Mouse (Mus musculus): Measurements from ENCODE around the gene Atxn7l1. TPM values are rescaled to one million over a fixed set of nuclear protein-coding genes. Genes with fewer than 3 reads are reported as not detected.

The Atxn7l1 gene
- polyA plus RNA-seq, 1 experiment from 2014 or later, result 22.1 TPM

- H3K9me3 ChIP-seq, result no peaks in the 10 kb centered on the region
- WGBS, result 76% methylated on average over 7 of the region's 7 CpGs
- peaks cover 76% of the 10 kb centered on the region for H3K4me1 ChIP-seq (replicated peaks)
- H3K27ac ChIP-seq (replicated peaks), result peak overlapping the region; percentile 65; the same call in 1 of the 2 replicates
- no peak overlapping the region for H3K9ac ChIP-seq
- ATAC-seq (ENCODE audit: low read depth), result no peak
- no peaks in the 10 kb centered on the region for H3K36me3 ChIP-seq
- no peaks in the 10 kb centered on the region for H3K27me3 ChIP-seq
- no peak overlapping the region for H3K4me2 ChIP-seq
- H3K4me3 ChIP-seq, result no peak overlapping the region
Measured at GRCm38 (mm10) chr12:33219436-33219835, 71.9 kb downstream of the Atxn7l1 start.

DNA sequence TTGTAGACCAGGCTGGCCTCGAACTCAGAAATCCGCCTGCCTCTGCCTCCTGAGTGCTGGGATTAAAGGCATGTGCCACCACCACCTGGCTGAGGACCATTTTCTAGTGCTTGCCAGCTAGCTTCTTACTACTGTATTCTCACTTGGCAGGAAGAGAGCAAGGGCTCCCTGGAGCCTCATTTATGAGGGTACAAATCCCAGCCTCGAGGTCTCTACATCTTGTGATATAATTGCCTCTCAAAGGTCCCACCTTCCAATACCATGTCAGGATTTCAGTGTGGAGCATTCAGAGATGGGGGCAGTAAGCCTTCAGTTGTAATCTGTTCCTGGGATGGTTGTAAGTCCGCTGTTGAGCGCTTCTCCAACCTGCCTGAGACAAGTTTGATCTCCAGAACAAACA lies 72.6 kb downstream of the Atxn7l1 start:
- Histone ChIP-seq H3K4me1 (replicated peaks) (peaks cover 82% of the 10 kb centered on the region), H3K27ac (replicated peaks) (peak overlapping the region; percentile 65), H3K9me3 (no peaks in the 10 kb centered on the region), H3K27me3 (no peaks in the 10 kb centered on the region), H3K9ac (no peak overlapping the region), H3K4me3 (no peak overlapping the region), H3K36me3 (no peaks in the 10 kb centered on the region), H3K4me2 (no peak overlapping the region; the same call in 1 of the 2 replicates)
- 58% methylated on average over 5 of the region's 5 CpGs for WGBS
- no peak for ATAC-seq (ENCODE audit: low read depth)

GRCm38 (mm10) chr12:33220509-33221051 lies 73.1 kb downstream of the Atxn7l1 start:
- 50% methylated on average over 11 of the region's 11 CpGs for WGBS
- Histone ChIP-seq H3K9me3 (no peaks in the 10 kb centered on the region), H3K36me3 (no peaks in the 10 kb centered on the region), H3K4me1 (replicated peaks) (peaks cover 87% of the 10 kb centered on the region), H3K4me3 (no peak overlapping the region), H3K27me3 (no peaks in the 10 kb centered on the region), H3K9ac (no peak overlapping the region), H3K4me2 (no peak overlapping the region; the same call in 1 of the 2 replicates), H3K27ac (replicated peaks) (peak overlapping the region; percentile 65)
- peak; percentile 32; the same call in 1 of the 2 replicates for ATAC-seq (ENCODE audit: low read depth)

DNA sequence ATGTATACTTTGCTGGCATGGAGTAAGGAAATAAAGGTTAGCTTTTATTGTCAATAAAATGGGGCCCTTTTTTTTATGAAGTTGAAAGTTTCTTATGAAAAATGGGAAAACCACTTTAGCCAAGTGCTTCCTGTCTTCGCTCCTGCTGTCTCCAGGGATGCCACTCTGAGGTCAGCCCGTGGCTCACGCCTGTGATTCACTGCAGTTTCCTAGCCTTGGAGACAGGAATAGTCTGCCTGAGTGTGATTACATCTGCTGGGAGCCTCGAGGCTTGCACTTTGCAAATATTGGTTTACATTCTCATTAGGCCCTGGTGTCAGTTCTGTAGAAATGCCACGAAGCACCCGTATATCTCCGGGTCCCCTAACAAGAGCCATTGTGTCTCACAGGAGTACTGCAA lies 74.7 kb downstream of the Atxn7l1 start:
- Histone ChIP-seq H3K27me3 (no peaks in the 10 kb centered on the region), H3K4me3 (no peak overlapping the region), H3K27ac (replicated peaks) (peak overlapping the region; percentile 54), H3K9me3 (no peaks in the 10 kb centered on the region), H3K4me2 (no peak overlapping the region), H3K4me1 (replicated peaks) (peaks cover 87% of the 10 kb centered on the region), H3K36me3 (no peaks in the 10 kb centered on the region), H3K9ac (no peak overlapping the region)
- ATAC-seq (ENCODE audit: low read depth), result no peak
- 55% methylated on average over 7 of the region's 7 CpGs for WGBS

GRCm38 (mm10) chr12:33225117-33225541 lies 77.6 kb downstream of the Atxn7l1 start:
- Histone ChIP-seq H3K27ac (replicated peaks) (peak overlapping the region; percentile 79), H3K4me1 (replicated peaks) (peaks cover 60% of the 10 kb centered on the region), H3K27me3 (no peaks in the 10 kb centered on the region), H3K36me3 (no peaks in the 10 kb centered on the region), H3K9me3 (no peaks in the 10 kb centered on the region), H3K9ac (0 out of 2 replicates have a peak overlapping the region, but pooled peaks have one; percentile 6), H3K4me3 (no peak overlapping the region), H3K4me2 (peak overlapping the region; percentile 13; the same call in 1 of the 2 replicates)
- WGBS, result 21% methylated on average over 11 of the region's 11 CpGs
- peak; percentile 81 for ATAC-seq (ENCODE audit: low read depth)

GRCm38 (mm10) chr12:33225978-33226377 lies 78.5 kb downstream of the Atxn7l1 start:
- no peaks in the 10 kb centered on the region for H3K36me3 ChIP-seq
- no peaks in the 10 kb centered on the region for H3K9me3 ChIP-seq
- ATAC-seq (ENCODE audit: low read depth), result no peak
- H3K4me2 ChIP-seq, result no peak overlapping the region
- H3K4me3 ChIP-seq, result no peak overlapping the region
- H3K4me1 ChIP-seq (replicated peaks), result peaks cover 51% of the 10 kb centered on the region
- H3K27ac ChIP-seq (replicated peaks), result no peak overlapping the region
- 89% methylated on average over 1 of the region's 1 CpGs for WGBS
- H3K27me3 ChIP-seq, result no peaks in the 10 kb centered on the region
- H3K9ac ChIP-seq, result no peak overlapping the region

DNA sequence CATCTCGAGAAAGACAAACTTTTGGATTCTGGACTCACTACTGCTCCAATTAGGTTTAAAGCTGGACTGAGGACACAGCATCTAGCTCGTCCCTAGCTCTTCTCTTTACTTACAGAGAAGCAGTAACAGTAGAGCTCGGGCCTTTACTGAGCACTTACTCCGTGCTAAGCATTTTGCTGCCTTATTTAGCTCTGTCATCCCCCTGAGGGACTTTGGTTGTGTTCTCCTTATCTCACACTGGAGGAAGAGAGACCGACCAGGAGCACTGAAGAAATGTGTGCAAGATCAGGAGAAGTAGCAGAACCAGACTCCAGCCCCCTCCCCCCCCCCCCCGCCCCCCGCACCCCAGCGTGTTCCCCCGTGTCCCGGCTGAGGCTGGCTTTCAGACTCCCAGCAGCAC lies 79.1 kb downstream of the Atxn7l1 start:
- H3K4me3 ChIP-seq, result no peak overlapping the region
- whole genome bisulfite sequencing, result 73% methylated on average over 8 of the region's 10 CpGs
- peaks cover 47% of the 10 kb centered on the region for H3K4me1 ChIP-seq (replicated peaks)
- H3K9me3 ChIP-seq, result no peaks in the 10 kb centered on the region
- H3K36me3 ChIP-seq, result no peaks in the 10 kb centered on the region
- H3K27me3 ChIP-seq, result no peaks in the 10 kb centered on the region
- no peak overlapping the region for H3K27ac ChIP-seq (replicated peaks)
- no peak for ATAC-seq (ENCODE audit: low read depth)
- no peak overlapping the region for H3K9ac ChIP-seq
- no peak overlapping the region for H3K4me2 ChIP-seq

DNA sequence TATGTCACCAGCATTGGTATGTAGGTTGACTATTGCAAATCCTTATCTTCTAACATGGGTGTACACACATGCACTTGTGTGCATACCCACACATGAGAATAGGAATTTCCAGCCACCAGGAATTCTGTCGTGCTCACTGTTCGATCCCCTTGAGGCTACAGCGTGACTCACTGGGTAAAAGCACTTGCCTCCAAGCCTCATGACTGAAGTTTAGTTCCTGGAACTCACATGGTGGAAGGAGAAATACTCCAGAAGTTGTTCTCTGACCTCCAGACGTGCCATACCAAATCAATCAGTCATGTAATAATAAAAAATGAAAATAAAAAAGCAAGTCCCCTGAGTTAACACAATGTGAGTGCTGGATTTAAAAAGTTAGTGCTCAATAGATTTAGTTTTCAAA lies 87.8 kb downstream of the Atxn7l1 start:
- Histone ChIP-seq H3K27ac (replicated peaks) (no peak overlapping the region), H3K4me1 (replicated peaks) (peaks cover 21% of the 10 kb centered on the region), H3K4me2 (no peak overlapping the region), H3K27me3 (no peaks in the 10 kb centered on the region), H3K36me3 (no peaks in the 10 kb centered on the region), H3K9ac (no peak overlapping the region), H3K9me3 (peaks cover 4% of the 10 kb centered on the region; the same call in 1 of the 2 replicates), H3K4me3 (no peak overlapping the region)
- WGBS, result 83% methylated on average over 4 of the region's 4 CpGs
- ATAC-seq (ENCODE audit: low read depth), result no peak

DNA sequence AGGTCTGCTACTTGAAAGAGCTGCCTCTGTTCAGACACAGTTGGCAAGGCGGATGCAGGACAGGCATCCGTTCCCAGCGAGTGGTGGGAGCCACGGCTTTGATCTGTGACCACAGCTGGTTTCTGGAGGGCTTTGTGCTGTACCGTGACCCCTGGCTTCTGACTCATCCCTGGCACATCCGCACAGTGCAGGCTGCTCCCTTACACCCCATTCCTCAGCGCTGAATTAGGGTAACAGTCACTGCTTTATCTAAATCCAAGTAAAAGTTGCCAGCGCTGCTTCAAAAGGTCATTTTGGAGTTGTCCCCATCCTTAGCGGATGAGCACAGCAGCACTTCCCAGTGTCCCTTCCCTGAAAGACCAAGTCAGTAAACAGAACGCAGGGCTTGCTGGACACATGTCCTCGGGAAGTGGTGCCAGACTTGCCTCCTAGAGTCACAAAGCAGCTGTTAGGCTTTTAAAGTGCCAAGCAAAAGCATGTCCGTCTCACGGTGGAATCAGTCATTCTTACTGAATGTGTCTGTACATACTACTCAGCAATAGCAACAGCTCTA lies 88.4 kb downstream of the Atxn7l1 start:
- H3K27me3 ChIP-seq, result no peaks in the 10 kb centered on the region
- WGBS, result 60% methylated on average over 13 of the region's 13 CpGs
- no peak overlapping the region for H3K9ac ChIP-seq
- H3K27ac ChIP-seq (replicated peaks), result peak overlapping the region; percentile 50; the same call in 1 of the 2 replicates
- peak; percentile 61 for ATAC-seq (ENCODE audit: low read depth)
- no peak overlapping the region for H3K4me2 ChIP-seq
- peaks cover 21% of the 10 kb centered on the region for H3K4me1 ChIP-seq (replicated peaks)
- no peak overlapping the region for H3K4me3 ChIP-seq
- H3K9me3 ChIP-seq, result peaks cover 7% of the 10 kb centered on the region; the same call in 1 of the 2 replicates
- H3K36me3 ChIP-seq, result no peaks in the 10 kb centered on the region

- H3K27me3 ChIP-seq, result no peaks in the 10 kb centered on the region
- no peak overlapping the region for H3K4me2 ChIP-seq
- peak overlapping the region; percentile 50 for H3K27ac ChIP-seq (replicated peaks)
- WGBS, result 65% methylated on average over 11 of the region's 11 CpGs
- H3K36me3 ChIP-seq, result no peaks in the 10 kb centered on the region
- ATAC-seq (ENCODE audit: low read depth), result peak; percentile 63
- H3K4me3 ChIP-seq, result no peak overlapping the region
- H3K9me3 ChIP-seq, result peaks cover 7% of the 10 kb centered on the region; the same call in 1 of the 2 replicates
- peaks cover 24% of the 10 kb centered on the region for H3K4me1 ChIP-seq (replicated peaks)
- H3K9ac ChIP-seq, result no peak overlapping the region
Measured at GRCm38 (mm10) chr12:33236344-33237049, 89.0 kb downstream of the Atxn7l1 start.

DNA sequence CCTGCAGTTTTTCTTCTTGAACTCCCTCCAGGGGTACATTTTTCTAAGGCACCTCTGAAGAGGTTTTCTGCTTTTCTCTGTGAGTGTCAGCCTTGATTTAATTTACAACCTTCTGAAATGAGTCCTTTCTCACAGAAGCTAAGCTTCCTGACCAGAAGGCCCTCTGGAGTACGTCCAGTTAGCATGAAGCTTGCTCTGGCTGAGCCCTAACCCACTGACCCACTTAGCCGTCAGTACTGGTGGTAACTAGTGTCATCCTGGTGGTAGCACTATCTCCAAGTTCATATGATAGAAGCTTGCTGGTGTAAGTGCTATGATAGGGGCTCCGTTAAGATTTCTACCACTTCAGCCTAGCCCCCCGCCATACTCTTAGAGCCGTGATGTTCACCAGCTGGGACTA lies 89.6 kb downstream of the Atxn7l1 start:
- peaks cover 30% of the 10 kb centered on the region for H3K4me1 ChIP-seq (replicated peaks)
- H3K9me3 ChIP-seq, result peaks cover 7% of the 10 kb centered on the region; the same call in 1 of the 2 replicates
- no peak overlapping the region for H3K9ac ChIP-seq
- peak overlapping the region; percentile 50; the same call in 1 of the 2 replicates for H3K27ac ChIP-seq (replicated peaks)
- no peak overlapping the region for H3K4me2 ChIP-seq
- H3K36me3 ChIP-seq, result no peaks in the 10 kb centered on the region
- H3K4me3 ChIP-seq, result no peak overlapping the region
- ATAC-seq (ENCODE audit: low read depth), result no peak
- 86% methylated on average over 5 of the region's 5 CpGs for whole genome bisulfite sequencing
- H3K27me3 ChIP-seq, result no peaks in the 10 kb centered on the region

GRCm38 (mm10) chr12:33242679-33243078 lies 95.2 kb downstream of the Atxn7l1 start:
- 70% methylated on average over 8 of the region's 8 CpGs for WGBS
- Histone ChIP-seq H3K9ac (peak overlapping the region; percentile 26; the same call in 1 of the 2 replicates), H3K4me3 (no peak overlapping the region), H3K9me3 (peaks cover 7% of the 10 kb centered on the region; the same call in 1 of the 2 replicates), H3K27ac (replicated peaks) (no peak overlapping the region), H3K4me1 (replicated peaks) (peaks cover 64% of the 10 kb centered on the region), H3K4me2 (no peak overlapping the region), H3K27me3 (no peaks in the 10 kb centered on the region), H3K36me3 (no peaks in the 10 kb centered on the region)
- no peak for ATAC-seq (ENCODE audit: low read depth)
